Mouse (Mus musculus) c-Kit-positive CD71-positive TER-119-negative erythroid progenitor cells, embryonic 14.5 days (primary cell): ENCODE measurements around the gene Pex11g.

Source experiments
- DNase-seq: peaks from one replicate; pipeline ENCODE4 v3.0.0-alpha.2; 2013; ENCODE audit warnings: low read depth

Pex11g gene

GRCm38 (mm10) chr8:3481605-3482004 is 14.1 kb upstream of the Pex11g start:
- DNase-seq, result no peak

- DNase-seq, result no peak
Measured at GRCm38 (mm10) chr8:3480221-3480785, 12.8 kb upstream of the Pex11g start.

- DNase-seq, result no peak
Measured at GRCm38 (mm10) chr8:3475715-3476429, 8.4 kb upstream of the Pex11g start.

GRCm38 (mm10) chr8:3470562-3470961 is 3.1 kb upstream of the Pex11g start, which contains the start of gene Tex45:
Tex45 (plus strand) TSS chr8:3470862.
- DNase-seq, result no peak

GRCm38 (mm10) chr8:3468838-3469237 is 1.4 kb upstream of the Pex11g start:
- no peak for DNase-seq

- no peak for DNase-seq
Measured at GRCm38 (mm10) chr8:3467886-3468545, 536 bp upstream of the Pex11g start.

GRCm38 (mm10) chr8:3464309-3464708 is 3.2 kb downstream of the Pex11g start:
- DNase-seq, result peak; percentile 50

GRCm38 (mm10) chr8:3463248-3463647 is 4.2 kb downstream of the Pex11g start:
- DNase-seq, result no peak

GRCm38 (mm10) chr8:3451992-3452391 is 15.5 kb downstream of the Pex11g start:
- DNase-seq, result no peak

- peak; percentile 55 for DNase-seq
Measured at GRCm38 (mm10) chr8:3450670-3451069, 16.8 kb downstream of the Pex11g start.

GRCm38 (mm10) chr8:3449226-3449625 is 18.3 kb downstream of the Pex11g start:
- DNase-seq, result no peak

- no peak for DNase-seq
Measured at GRCm38 (mm10) chr8:3439510-3439909, 28.0 kb downstream of the Pex11g start.

GRCm38 (mm10) chr8:3436492-3436891 is 31.0 kb downstream of the Pex11g start:
- no peak for DNase-seq

- no peak for DNase-seq
Measured at GRCm38 (mm10) chr8:3431113-3431512, 36.4 kb downstream of the Pex11g start.

GRCm38 (mm10) chr8:3429966-3430365 is 37.5 kb downstream of the Pex11g start:
- no peak for DNase-seq

- DNase-seq, result no peak
Measured at GRCm38 (mm10) chr8:3428426-3428825, 39.1 kb downstream of the Pex11g start.

GRCm38 (mm10) chr8:3426211-3426610 is 41.3 kb downstream of the Pex11g start:
- no peak for DNase-seq

- DNase-seq, result no peak
Measured at GRCm38 (mm10) chr8:3425217-3425616, 42.3 kb downstream of the Pex11g start.

- DNase-seq, result no peak
Measured at GRCm38 (mm10) chr8:3421507-3421906, 46.0 kb downstream of the Pex11g start.

- DNase-seq, result no peak
Measured at GRCm38 (mm10) chr8:3420105-3420706, 47.3 kb downstream of the Pex11g start.

GRCm38 (mm10) chr8:3418101-3418500 is 49.4 kb downstream of the Pex11g start:
- no peak for DNase-seq

- DNase-seq, result no peak
Measured at GRCm38 (mm10) chr8:3417455-3417854, 50.0 kb downstream of the Pex11g start.

- no peak for DNase-seq
Measured at GRCm38 (mm10) chr8:3416846-3417245, 50.6 kb downstream of the Pex11g start.
